In the genomic region with DNA sequence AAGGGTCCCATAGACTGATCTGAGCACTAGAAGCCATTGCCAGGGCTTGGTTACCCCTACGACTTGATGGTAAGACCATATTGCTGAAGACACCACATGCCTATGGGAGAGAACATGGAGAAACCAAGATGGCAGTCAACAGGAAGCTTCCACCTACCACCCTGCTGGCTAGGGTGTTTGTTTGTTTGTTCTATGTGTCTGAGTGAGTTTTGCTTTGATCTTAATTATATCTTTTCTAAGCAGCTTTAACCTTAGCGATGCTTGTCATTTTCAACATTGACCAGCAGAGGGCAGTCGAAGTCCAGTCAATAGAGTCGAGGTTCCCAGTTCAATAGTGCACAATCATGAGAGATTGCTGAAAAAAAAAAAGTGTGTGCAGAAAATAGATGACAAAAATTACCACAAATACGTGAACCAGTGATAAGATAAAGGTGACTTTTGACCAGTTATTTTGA, we compare ENCODE assay signal across 9 mouse cellular contexts. TPM values are rescaled to one million over a fixed set of nuclear protein-coding genes. Genes with fewer than 3 reads are reported as not detected.
DNase-seq lines count a peak whose midpoint lies in the region; ATAC-seq and TF ChIP-seq lines count a peak whose summit lies in the region.
"Had no signal": no experiment of that assay in that cellular context is flagged by ENCODE, and none has a peak within 500 bp of the region (broad histone marks: within the 10 kb centered on the region; RNA-seq: fewer than 3 reads in every experiment).

No protein-coding gene starts in this region.

- no peak for TF ChIP-seq POLR2A in thymus, adult 2 months (IDR thresholded peaks at IDR 0.05; ENCODE audit: control insufficient read depth, extremely low read depth, insufficient read depth, low read length, poor library complexity)

- WGBS in thymus, adult 2 months, result 21% methylated on average over 5 of the region's 5 CpGs
- 22% methylated on average over 5 of the region's 5 CpGs for WGBS in forebrain, embryonic 12.5 days
- 20% methylated on average over 5 of the region's 5 CpGs for WGBS in limb, embryonic 10.5 days
- 19% methylated on average over 5 of the region's 5 CpGs for WGBS in neural tube, embryonic 13.5 days

- no peak overlapping the region for H3K27ac ChIP-seq in thymus, adult 2 months (ENCODE audit: control insufficient read depth, insufficient read depth, low read length)
- no peak overlapping the region for H3K27ac ChIP-seq in forebrain, embryonic 12.5 days
- H3K27ac ChIP-seq in limb, embryonic 10.5 days, result no peak overlapping the region
- no peak overlapping the region for H3K27ac ChIP-seq in neural tube, embryonic 13.5 days (replicated peaks)
- H3K27ac ChIP-seq: macrophage had no signal

- no peak for TF ChIP-seq CTCF in thymus, adult 2 months (IDR thresholded peaks at IDR 0.05; ENCODE audit: borderline replicate concordance, control insufficient read depth, extremely low read depth, insufficient read depth, low read length, poor library complexity)

- H3K36me3 ChIP-seq in thymus, adult 2 months (ENCODE audit: control insufficient read depth, insufficient read depth, low read length), result no peaks in the 10 kb centered on the region
- no peaks in the 10 kb centered on the region for H3K36me3 ChIP-seq in forebrain, embryonic 12.5 days (replicated peaks)
- H3K36me3 ChIP-seq in limb, embryonic 10.5 days, result no peaks in the 10 kb centered on the region
- no peaks in the 10 kb centered on the region for H3K36me3 ChIP-seq in neural tube, embryonic 13.5 days

- peak; percentile 62 for ATAC-seq in cerebellum, adult (ENCODE audit: insufficient number of reproducible peaks, low FRiP score, low TSS enrichment)
- peak; percentile 68; the same call in 1 of the 2 replicates for ATAC-seq in forebrain, embryonic 12.5 days (ENCODE audit: low FRiP score)
- ATAC-seq in neural tube, embryonic 13.5 days (ENCODE audit: low read depth), result peak; percentile 50; the same call in 1 of the 2 replicates

- H3K9ac ChIP-seq in forebrain, embryonic 12.5 days, result no peak overlapping the region
- H3K9ac ChIP-seq in neural tube, embryonic 13.5 days, result no peak overlapping the region

- no peak overlapping the region for H3K4me2 ChIP-seq in forebrain, embryonic 12.5 days
- H3K4me2 ChIP-seq in neural tube, embryonic 13.5 days, result no peak overlapping the region

- no peaks in the 10 kb centered on the region for H3K4me1 ChIP-seq in thymus, adult 2 months (replicated peaks; ENCODE audit: control insufficient read depth, insufficient read depth, low read length)
- H3K4me1 ChIP-seq in forebrain, embryonic 12.5 days, result no peaks in the 10 kb centered on the region
- H3K4me1 ChIP-seq in limb, embryonic 10.5 days, result no peaks in the 10 kb centered on the region
- H3K4me1 ChIP-seq in neural tube, embryonic 13.5 days (replicated peaks), result no peaks in the 10 kb centered on the region

- H3K4me3 ChIP-seq in thymus, adult 2 months (ENCODE audit: control insufficient read depth, insufficient read depth, low read length), result no peak overlapping the region
- H3K4me3 ChIP-seq in forebrain, embryonic 12.5 days (replicated peaks), result no peak overlapping the region
- no peak overlapping the region for H3K4me3 ChIP-seq in limb, embryonic 10.5 days
- no peak overlapping the region for H3K4me3 ChIP-seq in neural tube, embryonic 13.5 days

- no peaks in the 10 kb centered on the region for H3K27me3 ChIP-seq in thymus, adult 2 months (ENCODE audit: control insufficient read depth, insufficient read depth, low read length)
- 0 out of 2 replicates have a peak, but pooled peaks cover 3% of the 10 kb centered on the region for H3K27me3 ChIP-seq in forebrain, embryonic 12.5 days
- H3K27me3 ChIP-seq in limb, embryonic 10.5 days (ENCODE audit: low read depth, poor library complexity, severe bottlenecking), result no peaks in the 10 kb centered on the region
- no peaks in the 10 kb centered on the region for H3K27me3 ChIP-seq in neural tube, embryonic 13.5 days

- DNase-seq in cerebellum, postnatal 4 days (ENCODE audit: low spot score in 2 of 2), result no peak
- DNase-seq in thymus, adult 2 months, result peak; percentile 19
- no peak for DNase-seq in thymus, adult 18-20 months
- DNase-seq in limb, embryonic 10.5 days (ENCODE audit: low spot score), result peak; percentile 74
- no peak for DNase-seq in left cerebral cortex, adult 18-20 months (ENCODE audit: low spot score in 2 of 2)

- H3K9me3 ChIP-seq in forebrain, embryonic 12.5 days, result no peaks in the 10 kb centered on the region
- no peaks in the 10 kb centered on the region for H3K9me3 ChIP-seq in limb, embryonic 10.5 days (replicated peaks)
- no peaks in the 10 kb centered on the region for H3K9me3 ChIP-seq in neural tube, embryonic 13.5 days

RNA-seq across cellular contexts. Expression of gene Plk2, which starts 12.4 kb away (rescaled TPM):
- 1.4 and 2.5 TPM in 2 replicates for polyA plus RNA-seq in thymus, adult 2 months (2012; rRNA removed)
- 103 and 106 TPM in 2 replicates for polyA plus RNA-seq in forebrain, embryonic 12.5 days (2016; fragmentation: Nextera tagmentation; extraction: Ambion mirVana)
- 73.9 and 85.7 TPM in 2 replicates for polyA plus RNA-seq in limb, embryonic 10.5 days (2016; fragmentation: Nextera tagmentation; extraction: Ambion mirVana)
- 116 TPM in 2 replicates for polyA plus RNA-seq in neural tube, embryonic 13.5 days (2015; fragmentation: Nextera tagmentation; extraction: Ambion mirVana)
- 100 to 1,000 TPM; 272 to 280 TPM for total RNA-seq in left cerebral cortex, adult 18-20 months (2021)

RNA-seq across cellular contexts. Expression of gene Gapt, which starts 25.5 kb away (rescaled TPM):
- 0.94 and 1.1 TPM in 2 replicates for polyA plus RNA-seq in thymus, adult 2 months (2012; rRNA removed)
- 0.09 TPM in 1 of 2 replicates, not detected in the other for polyA plus RNA-seq in forebrain, embryonic 12.5 days (2016; fragmentation: Nextera tagmentation; extraction: Ambion mirVana)
- 0.11 and 0.21 TPM in 2 replicates for polyA plus RNA-seq in limb, embryonic 10.5 days (2016; fragmentation: Nextera tagmentation; extraction: Ambion mirVana)
- polyA plus RNA-seq in neural tube, embryonic 13.5 days (2015; fragmentation: Nextera tagmentation; extraction: Ambion mirVana), result 0.14 TPM in 1 of 2 replicates, not detected in the other
- total RNA-seq in left cerebral cortex, adult 18-20 months (2021), result not detected

Comparison
In these comparisons a context has a peak if more than half of its experiments do, and no peak if none do; other contexts are left out.
1. DNase-seq: peak in thymus, adult 2 months (single experiment) and limb, embryonic 10.5 days (single experiment); none in cerebellum, postnatal 4 days (0 of 2), thymus, adult 18-20 months (0 of 2) and left cerebral cortex, adult 18-20 months (0 of 2).
2. RNA of gene Plk2, which starts 12.4 kb away (polyA plus RNA-seq): 116 TPM in neural tube, embryonic 13.5 days, 103 to 106 TPM in forebrain, embryonic 12.5 days and 73.9 to 85.7 TPM in limb, embryonic 10.5 days; 1.4 to 2.5 TPM in thymus, adult 2 months; every median in the first group is over 10 times any median in the second.
3. Peak in every context shown above with its lines, with median percentiles within 50 percentile points of each other: ATAC-seq.